Mouse (Mus musculus): ENCODE results near the gene Slitrk5.
A peak's percentile ranks its signal among the peaks of the same experiment; 100 is the strongest.
"Not testable (repeated sequence)": the region's sequence is repeated elsewhere in the genome, so short reads cannot be mapped to it uniquely, and the experiment has no call there.

The Slitrk5 gene

GRCm38 (mm10) chr14:111674664-111675147, at the start of gene Slitrk5:
Gene Slitrk5, plus strand, starts transcription at chr14:111675097.
- DNase-seq (ENCODE audit: low spot score), result peak; percentile 21

- DNase-seq (ENCODE audit: low spot score), result no peak
Observed at GRCm38 (mm10) chr14:111672942-111673341, 2.0 kb upstream of the Slitrk5 start.

GRCm38 (mm10) chr14:111675211-111676165, 591 bp downstream of the Slitrk5 start:
- DNase-seq (ENCODE audit: low spot score), result no peak

DNA sequence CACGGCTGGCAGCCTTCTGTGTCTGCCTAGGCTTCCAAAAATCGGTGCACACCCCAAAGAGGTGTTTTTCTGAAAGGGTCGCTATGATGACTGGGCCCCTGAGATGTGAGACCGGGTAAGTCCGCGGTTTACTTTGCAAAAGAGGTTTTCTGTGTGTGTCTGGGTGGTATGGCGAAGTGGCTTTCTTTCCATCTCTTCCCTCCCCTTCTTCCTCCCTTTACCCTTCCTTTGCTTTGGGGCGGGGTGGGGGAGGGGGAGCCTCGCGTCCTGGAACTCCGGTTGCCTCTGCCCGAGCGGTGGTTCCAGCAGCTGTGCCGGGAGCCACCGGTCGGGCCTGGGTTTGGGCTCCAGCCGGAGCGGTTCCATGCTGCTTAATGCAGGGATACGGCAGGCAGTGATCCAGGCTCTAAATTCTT, 1.3 kb downstream of the Slitrk5 start:
- no peak for DNase-seq (ENCODE audit: low spot score)

DNA sequence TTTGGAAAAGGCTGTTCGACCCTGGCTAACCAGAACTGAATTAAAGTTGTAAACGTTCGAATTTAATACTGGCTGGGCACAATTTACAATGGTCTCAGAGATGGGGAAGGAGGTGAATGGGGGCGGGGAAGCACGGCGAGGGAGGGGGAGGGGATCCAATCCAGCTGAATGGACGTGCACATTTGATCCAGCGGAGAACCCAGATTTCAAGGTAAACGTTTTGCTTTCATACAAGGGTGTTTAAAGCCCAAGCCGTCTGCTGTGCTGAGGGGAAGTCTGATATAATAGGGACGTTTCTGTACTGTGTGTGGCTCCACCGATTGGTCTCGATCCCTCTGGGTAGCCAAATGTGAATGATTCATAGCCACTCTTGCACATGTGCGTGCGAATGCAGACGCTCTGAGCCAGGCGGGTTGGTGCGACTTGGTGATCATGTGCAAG, 2.0 kb downstream of the Slitrk5 start:
- DNase-seq (ENCODE audit: low spot score), result no peak

DNA sequence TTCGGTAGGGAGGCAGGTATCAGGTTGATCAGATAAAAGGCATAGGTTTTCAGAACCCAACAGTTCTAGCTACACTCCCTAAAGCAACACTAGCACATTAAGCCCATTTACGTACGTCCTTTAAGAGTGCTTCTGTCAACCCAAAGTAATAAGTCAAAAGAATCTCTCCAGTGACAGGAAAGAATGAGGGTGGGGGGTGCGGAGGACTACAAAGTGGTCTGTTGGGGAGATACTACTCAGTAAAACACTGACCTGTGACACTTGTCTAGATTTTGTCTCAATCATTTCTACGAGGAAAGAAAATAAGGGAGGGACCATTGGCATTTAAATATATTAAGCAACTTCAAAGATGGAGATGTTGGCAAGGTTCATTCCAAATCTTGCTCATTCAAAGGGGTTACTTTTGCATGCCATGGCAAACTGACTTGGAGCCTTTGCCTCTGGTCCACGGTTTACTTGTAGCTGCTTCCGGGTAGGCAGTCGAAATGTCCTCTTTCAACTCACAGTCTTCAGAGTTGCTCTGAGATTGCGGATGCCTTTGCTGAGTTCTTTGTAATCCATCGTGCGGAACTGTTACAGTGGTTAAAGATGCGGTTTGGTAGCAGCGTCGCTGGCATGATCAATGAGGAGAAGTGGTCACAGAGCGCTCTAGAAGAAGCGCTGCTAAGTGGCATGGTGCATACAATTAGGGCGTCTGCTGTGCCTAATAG, 2.6 kb downstream of the Slitrk5 start:
- DNase-seq (ENCODE audit: low spot score), result no peak

GRCm38 (mm10) chr14:111680271-111680670, 5.4 kb downstream of the Slitrk5 start:
- DNase-seq (ENCODE audit: low spot score), result no peak

DNA sequence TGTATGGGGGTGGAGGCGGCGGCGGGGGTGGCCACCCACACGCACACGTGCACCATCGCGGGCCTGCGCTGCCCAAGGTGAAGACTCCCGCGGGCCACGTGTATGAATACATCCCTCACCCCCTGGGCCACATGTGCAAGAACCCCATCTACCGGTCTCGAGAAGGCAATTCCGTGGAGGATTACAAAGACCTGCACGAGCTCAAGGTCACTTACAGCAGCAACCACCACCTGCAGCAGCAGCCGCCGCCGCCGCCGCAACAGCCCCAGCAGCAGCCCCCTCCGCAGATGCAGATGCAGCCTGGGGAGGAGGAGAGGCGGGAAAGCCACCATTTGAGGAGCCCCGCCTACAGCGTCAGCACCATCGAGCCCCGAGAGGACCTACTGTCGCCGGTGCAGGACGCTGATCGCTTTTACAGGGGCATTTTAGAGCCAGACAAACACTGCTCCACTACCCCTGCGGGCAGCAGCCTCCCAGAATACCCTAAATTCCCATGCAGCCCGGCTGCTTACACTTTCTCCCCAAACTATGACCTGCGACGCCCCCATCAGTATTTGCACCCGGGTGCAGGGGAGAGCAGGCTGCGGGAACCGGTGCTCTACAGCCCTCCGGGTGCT, 6.3 kb downstream of the Slitrk5 start:
- DNase-seq (ENCODE audit: low spot score), result no peak

DNA sequence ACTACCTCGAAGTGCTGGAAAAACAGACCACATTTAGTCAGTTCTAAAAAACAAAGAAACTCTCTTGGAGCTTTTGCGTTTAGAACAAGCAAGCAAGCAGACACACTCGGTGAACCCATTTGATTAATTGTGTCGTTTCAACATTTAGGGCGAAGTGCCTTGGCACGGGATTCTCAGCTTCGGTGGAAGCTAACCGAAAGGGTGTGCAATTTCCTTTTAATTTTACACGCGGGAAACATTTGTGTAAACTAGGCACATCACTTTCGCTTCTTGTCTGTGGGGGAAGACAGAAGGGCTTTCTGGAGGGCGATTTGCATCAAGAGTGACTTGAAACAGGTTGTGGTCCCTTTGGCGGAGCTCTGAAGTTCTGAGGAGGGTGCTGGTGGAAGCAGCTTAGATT, 6.9 kb downstream of the Slitrk5 start:
- no peak for DNase-seq (ENCODE audit: low spot score)

DNA sequence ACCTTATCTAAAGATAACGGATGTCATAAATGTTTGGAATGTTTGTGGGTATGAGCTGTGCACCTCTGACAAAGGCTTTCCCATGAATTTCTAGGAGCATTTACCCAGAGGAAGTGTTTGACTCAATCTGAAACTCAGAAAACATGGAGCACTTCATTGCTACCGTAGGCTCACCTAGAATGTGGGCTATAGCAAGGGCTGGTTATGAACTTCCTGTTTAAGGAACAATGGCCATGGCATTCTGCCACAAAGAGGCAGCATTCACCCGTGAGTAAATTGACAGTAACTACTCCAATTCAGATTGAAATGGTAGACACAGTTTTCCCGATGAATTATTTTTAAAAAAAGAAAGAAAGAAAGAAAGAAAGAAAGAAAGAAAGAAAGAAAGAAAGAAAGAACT, 8.6 kb downstream of the Slitrk5 start:
- DNase-seq (ENCODE audit: low spot score), result no peak

DNA sequence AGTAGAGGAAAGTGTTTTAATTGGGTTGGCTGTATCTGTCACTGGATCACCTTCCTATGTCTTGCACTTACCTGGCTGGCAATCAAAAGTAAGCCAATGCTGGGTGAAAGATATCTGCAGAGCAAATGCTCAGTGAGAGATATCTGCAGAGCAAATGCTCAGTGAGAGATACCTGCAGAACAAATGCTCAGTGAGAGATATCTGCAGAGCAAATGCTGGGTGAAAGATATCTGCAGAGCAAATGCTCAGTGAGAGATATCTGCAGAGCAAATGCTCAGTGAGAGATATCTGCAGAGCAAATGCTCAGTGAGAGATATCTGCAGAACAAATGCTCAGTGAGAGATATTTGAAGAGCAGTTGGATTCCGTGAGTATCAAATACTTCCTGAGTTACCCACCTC, 15.2 kb downstream of the Slitrk5 start:
- not testable (repeated sequence) for DNase-seq (ENCODE audit: low spot score)

DNA sequence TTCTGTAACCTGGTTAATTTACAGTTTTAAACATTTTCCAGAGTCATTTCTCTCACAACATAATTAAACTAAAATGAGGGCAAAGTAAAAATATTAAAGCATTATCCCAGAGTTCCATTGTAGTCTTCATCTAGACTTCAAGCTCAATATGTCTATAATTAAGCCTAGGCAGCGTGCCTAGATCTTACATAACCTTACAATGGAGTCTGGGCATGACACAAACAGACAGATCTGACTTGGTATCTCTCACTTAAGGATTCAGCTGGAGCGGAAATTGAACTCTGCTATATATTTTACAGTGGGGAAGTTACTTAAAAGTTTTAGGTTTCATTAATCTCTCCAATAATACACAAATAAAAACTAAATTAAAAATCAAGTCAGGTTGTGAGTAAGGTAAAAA, 54.9 kb downstream of the Slitrk5 start:
- no peak for DNase-seq (ENCODE audit: low spot score)
